Mouse (Mus musculus) kidney, adult 2 months (tissue): ENCODE measurements at regions not wholly inside any gene's neighbourhood (a gene's known extent, or its start where the extent isn't known, plus 50 kb on each side); places are given as distances from the start of the nearest gene placed in this dataset.
A peak's percentile ranks its signal among the peaks of the same experiment; 100 is the strongest.

ENCODE experiments used
- DNase-seq: peaks from one replicate; pipeline ENCODE4 v3.0.0; 2021
- H3K27ac ChIP-seq: fragments of 200-500 bp; 2 replicates; pipeline ENCODE4 v1.5.1; 2012; ENCODE audit warnings: low read depth, low read length, control low read depth, inconsistent platforms; ENCODE audit not compliant: insufficient read depth
- H3K27me3 ChIP-seq: fragments of 200-500 bp; replicated peaks from 2 replicates; pipeline ENCODE4 v1.6.1; 2012; ENCODE audit warnings: mild to moderate bottlenecking, moderate library complexity, low read length, inconsistent platforms; ENCODE audit not compliant: control insufficient read depth, insufficient read depth
- H3K36me3 ChIP-seq: fragments of 200-500 bp; 2 replicates; pipeline ENCODE4 v1.6.1; 2012; ENCODE audit warnings: mild to moderate bottlenecking, moderate library complexity, low read length, inconsistent platforms; ENCODE audit not compliant: control insufficient read depth, insufficient read depth
- H3K4me1 ChIP-seq: fragments of 200-500 bp; 2 replicates; pipeline ENCODE4 v1.6.1; 2011; ENCODE audit warnings: low read length; ENCODE audit not compliant: control insufficient read depth, insufficient read depth
- H3K4me3 ChIP-seq: fragments of 200-500 bp; 2 replicates; pipeline ENCODE4 v1.5.1; 2011; ENCODE audit warnings: mild to moderate bottlenecking, low read depth, low read length, control low read depth; ENCODE audit not compliant: insufficient read depth
- CTCF ChIP-seq: fragments of 200-500 bp; conservative IDR thresholded peaks from 2 replicates; pipeline ENCODE4 v1.5.1; 2011; ENCODE audit warnings: low read depth, mild to moderate bottlenecking, control low read depth, low read length, moderate library complexity, mixed read lengths; ENCODE audit not compliant: insufficient read depth, insufficient read length
- POLR2A ChIP-seq: fragments of 200-500 bp; IDR thresholded peaks from one replicate; pipeline ENCODE4 v1.6.1; 2011; ENCODE audit warnings: low read depth, low read length, control low read depth
- WGBS: fragments of 180-500 bp; shearing (Covaris S2); methylation state at CpG from one replicate; pipeline ENCODE4 v1.1.7; 2018; 5-methylcytosine and 5-hydroxymethylcytosine counted together

DNA sequence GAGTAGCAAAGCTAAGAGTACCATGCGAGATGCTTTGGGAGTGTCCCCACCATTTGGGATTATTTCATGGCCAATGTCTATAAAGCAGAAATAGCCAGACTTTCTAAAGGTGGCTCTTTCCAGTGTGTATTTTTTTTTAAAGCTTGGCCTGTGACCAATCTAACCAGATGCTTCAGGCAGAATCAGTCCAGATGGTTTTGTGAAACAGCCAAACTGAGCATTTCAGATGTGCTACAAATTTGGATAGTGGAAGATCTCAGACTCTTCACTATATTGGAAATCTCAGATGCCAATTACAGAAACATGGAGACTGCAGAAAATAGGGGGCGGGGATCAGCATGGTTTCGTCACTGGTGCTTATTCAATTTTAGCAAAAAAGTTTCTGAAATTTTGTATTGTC is 213.6 kb upstream of the Nmur2 start:
- Histone ChIP-seq H3K27me3 (no peaks in the 10 kb centered on the region), H3K27ac (no peak overlapping the region), H3K4me3 (no peak overlapping the region), H3K36me3 (no peaks in the 10 kb centered on the region), H3K4me1 (no peaks in the 10 kb centered on the region)
- WGBS: 90% methylated on average over 3 of the region's 3 CpGs
- no peak for DNase-seq
- TF ChIP-seq CTCF (no peak), POLR2A (no peak)

DNA sequence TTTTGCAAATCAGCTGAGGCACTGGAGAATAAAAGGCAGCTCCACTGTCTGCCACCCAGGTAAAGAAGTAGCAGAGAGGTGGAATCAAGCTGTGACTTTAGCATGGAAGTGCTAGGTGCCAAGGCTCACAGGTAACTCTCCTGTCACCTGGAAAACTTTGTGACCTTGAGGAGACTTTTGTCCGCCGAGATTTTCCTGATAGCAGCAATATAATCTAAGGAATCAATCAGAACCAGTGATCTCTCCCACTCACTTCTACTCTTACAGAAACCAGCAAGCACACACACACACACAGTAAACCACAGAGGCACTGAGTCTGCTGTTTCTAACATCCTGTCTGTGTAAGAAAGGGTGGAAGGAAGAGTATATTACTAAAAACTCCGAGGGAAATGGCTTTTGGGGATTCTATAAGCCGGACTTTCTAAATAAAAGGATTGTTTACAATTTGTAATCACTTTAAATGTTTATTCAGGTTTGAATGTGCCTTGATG is 206.6 kb upstream of the Nmur2 start:
- no peak overlapping the region for H3K27ac ChIP-seq
- TF ChIP-seq POLR2A: no peak
- no peak for TF ChIP-seq CTCF
- no peak overlapping the region for H3K4me3 ChIP-seq
- whole genome bisulfite sequencing: 33% methylated on average over 4 of the region's 4 CpGs
- H3K36me3 ChIP-seq: no peaks in the 10 kb centered on the region
- H3K27me3 ChIP-seq: no peaks in the 10 kb centered on the region
- DNase-seq: no peak
- H3K4me1 ChIP-seq: no peaks in the 10 kb centered on the region

DNA sequence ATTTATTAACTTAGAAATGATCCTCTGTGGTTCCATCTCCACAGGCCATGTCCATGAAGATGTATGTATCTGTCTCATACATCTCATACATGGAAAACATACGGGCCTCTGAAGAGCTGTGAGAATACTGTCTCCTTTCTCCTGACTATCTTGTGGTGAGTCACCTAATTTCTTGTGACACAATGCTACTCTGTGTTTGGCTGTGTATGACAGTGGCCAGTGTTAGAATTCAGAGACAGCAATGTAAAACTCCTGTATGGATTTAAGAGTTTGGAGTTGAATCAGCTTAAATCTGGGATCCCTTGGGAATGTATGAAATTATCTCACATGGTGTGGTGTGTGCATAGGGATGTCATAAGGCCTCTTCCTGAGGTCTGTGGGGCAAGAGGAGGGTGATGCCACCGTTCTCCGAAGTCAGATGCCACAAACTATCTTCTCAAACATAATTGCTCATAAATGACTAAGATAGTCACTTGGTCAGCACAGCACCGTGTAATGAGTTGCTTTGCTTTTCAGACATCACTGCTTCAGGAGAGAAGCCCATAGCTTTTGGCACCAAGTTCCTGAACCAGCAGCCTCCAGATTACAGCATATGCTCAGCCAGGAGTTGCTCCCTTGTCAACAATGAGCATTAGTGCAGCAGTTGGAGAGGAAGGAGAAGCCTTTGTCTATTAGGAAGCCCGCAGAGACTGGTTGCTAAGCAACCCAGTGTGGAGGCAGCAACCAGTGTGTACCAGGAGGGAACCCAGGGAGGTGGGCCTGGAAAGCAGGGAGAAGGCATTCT is 205.9 kb upstream of the Nmur2 start:
- Histone ChIP-seq H3K36me3 (no peaks in the 10 kb centered on the region), H3K4me3 (no peak overlapping the region), H3K4me1 (no peaks in the 10 kb centered on the region), H3K27ac (no peak overlapping the region), H3K27me3 (no peaks in the 10 kb centered on the region)
- no peak for DNase-seq
- TF ChIP-seq POLR2A (no peak), CTCF (no peak)
- 59% methylated on average over 5 of the region's 5 CpGs for WGBS

DNA sequence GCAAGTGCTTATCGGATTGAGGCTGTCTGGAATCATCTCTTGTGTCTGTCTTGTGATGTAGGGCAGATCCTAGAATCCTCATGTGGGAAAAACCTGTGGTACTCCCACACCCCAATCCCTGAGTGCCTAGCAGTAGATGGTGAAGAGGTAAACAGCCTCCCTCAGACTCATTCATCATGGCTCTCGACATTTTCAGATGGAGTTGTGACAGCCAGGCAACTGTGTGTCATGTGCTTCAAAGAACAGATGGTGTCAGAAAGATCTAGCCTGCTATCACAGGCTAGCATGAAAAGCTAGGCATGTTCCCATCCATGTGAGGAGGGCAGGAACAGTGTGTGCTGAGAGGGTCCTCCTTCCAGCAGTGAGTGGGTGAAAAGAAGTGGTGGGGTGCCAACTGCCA is 204.1 kb upstream of the Nmur2 start:
- H3K27me3 ChIP-seq: no peaks in the 10 kb centered on the region
- no peak overlapping the region for H3K4me3 ChIP-seq
- H3K27ac ChIP-seq: no peak overlapping the region
- no peaks in the 10 kb centered on the region for H3K4me1 ChIP-seq
- DNase-seq: no peak
- WGBS: 70% methylated on average over 2 of the region's 2 CpGs
- no peaks in the 10 kb centered on the region for H3K36me3 ChIP-seq
- TF ChIP-seq POLR2A (no peak), CTCF (no peak)

DNA sequence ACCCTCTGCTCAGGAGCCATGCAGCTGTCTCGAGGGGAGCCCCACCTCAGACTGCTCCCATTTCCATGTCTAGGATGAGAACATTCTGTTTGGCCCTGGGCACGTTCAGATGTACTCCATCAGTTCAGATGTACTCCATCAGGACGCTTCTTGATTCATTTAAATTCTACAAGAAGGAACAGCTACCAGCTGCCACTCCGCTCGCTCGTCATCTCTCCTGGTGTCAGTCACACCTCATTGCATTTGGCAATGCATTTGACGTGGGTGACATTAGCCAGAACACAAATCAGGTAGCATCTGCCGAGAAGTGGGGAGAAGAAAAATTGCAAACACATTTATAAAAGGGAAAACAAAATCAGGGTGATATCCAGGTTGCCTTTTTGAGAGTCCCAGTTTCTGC is 202.6 kb upstream of the Nmur2 start:
- Histone ChIP-seq H3K4me3 (no peak overlapping the region), H3K27me3 (no peaks in the 10 kb centered on the region; the same call in 1 of the 2 replicates), H3K27ac (no peak overlapping the region), H3K4me1 (no peaks in the 10 kb centered on the region), H3K36me3 (no peaks in the 10 kb centered on the region)
- DNase-seq: no peak
- TF ChIP-seq POLR2A: no peak
- no peak for TF ChIP-seq CTCF
- WGBS: 63% methylated on average over 8 of the region's 8 CpGs

DNA sequence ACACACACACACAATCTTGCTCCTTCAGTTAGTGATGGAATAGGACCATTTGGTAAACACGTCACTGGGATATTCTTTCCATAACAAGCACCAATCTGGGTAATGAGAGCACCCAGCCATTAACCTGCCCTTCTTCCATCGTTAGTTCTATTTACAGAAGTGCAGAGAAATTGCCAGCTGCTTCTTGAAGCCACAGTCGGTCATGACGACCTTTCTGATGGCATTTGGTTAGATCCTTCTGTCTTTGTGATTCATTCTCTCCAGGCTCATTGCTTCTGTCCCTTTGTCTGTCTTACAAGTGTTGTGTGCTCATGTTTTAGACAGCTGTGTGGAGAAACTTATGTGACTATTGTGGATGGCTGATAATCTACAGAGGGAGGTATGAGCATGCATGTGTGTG is 197.9 kb upstream of the Nmur2 start:
- Histone ChIP-seq H3K4me3 (no peak overlapping the region), H3K36me3 (no peaks in the 10 kb centered on the region), H3K4me1 (no peaks in the 10 kb centered on the region), H3K27me3 (no peaks in the 10 kb centered on the region; the same call in 1 of the 2 replicates), H3K27ac (no peak overlapping the region)
- no peak for TF ChIP-seq POLR2A
- no peak for TF ChIP-seq CTCF
- WGBS: 45% methylated on average over 4 of the region's 4 CpGs
- no peak for DNase-seq

DNA sequence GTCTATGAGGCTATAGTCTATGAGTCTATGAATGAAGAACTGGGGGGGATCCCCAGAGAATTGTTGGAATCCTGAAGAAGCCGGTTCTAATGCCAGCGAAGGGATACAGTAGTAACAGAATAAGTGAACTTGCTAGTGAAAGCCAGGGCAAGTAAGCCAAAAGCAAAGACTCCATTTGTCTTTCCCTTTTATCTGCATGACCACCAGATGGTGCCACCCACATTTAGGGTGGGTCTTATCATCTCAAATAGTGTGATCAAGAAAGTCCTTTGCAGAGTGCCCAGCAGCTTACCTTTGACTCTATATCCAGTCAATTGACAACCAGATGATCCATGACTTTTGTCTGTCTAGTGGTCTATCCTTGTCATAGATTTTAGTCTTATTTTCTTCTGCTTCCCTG is 184.2 kb upstream of the Nmur2 start:
- Histone ChIP-seq H3K27me3 (no peaks in the 10 kb centered on the region), H3K4me3 (no peak overlapping the region), H3K36me3 (no peaks in the 10 kb centered on the region), H3K27ac (no peak overlapping the region), H3K4me1 (no peaks in the 10 kb centered on the region)
- WGBS: 78% methylated on average over 2 of the region's 2 CpGs
- DNase-seq: peak; percentile 6
- TF ChIP-seq POLR2A (no peak), CTCF (no peak)
